Mouse (Mus musculus): ENCODE data around the gene Elfn2. TPM values are rescaled to one million over a fixed set of nuclear protein-coding genes. Genes with fewer than 3 reads are reported as not detected.

Gene Elfn2
- 0.01 TPM in 1 of 2 replicates, not detected in the other for polyA plus RNA-seq (2012)

DNA sequence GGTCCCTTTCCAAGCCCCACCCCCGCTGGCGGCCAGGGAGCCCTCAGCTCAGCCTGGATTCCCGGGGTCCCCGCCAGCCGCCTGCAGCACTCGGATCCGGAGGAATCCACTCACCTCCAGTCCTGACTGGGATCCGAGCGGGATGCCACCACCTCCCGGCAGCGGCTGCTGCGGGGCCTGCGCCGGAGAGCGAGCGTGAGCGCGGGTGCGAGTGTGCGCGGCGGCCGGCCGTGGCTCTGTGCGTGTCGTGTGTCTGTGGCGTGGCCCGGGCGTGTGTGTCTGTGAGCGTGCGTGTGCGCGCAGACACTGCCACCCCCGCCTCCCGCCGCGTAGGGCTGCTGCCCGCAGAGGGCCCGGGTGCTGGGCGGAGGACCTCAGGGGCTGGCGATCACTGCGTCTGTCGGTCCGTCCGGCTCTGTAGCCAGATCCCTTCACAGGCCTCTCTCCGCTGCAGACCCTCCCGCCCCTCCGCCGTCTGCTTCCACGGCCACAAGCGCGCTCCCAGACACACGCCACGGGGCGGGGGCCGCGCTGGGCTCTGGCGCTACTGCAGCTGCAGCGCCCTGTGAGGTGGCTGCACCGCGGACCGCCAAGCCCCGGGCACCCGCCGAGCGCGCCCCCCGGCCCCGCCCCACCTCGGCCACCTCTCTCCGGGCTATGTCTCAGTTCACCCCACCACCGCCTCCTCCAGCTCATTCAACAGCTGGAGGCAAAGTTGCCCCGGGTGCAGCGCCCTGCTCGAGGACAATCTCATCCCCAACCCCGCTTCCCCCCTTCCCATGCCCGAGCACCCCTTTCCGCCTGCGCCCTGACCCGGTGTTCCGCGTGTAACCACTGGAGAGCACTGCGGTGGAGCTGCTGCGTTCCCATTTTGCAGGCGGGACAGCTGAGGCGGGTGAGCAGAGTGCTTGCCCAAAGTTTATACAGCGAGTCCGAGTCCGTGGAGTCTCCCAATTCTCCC, at the start of gene Elfn2:
Gene Elfn2 (minus strand): TSS at position 482 of the 961 bp plus-strand sequence.
- Histone ChIP-seq H3K4me1 (ENCODE audit: control insufficient read depth) (no peaks in the 10 kb centered on the region), H3K27me3 (ENCODE audit: control insufficient read depth) (peaks cover 69% of the 10 kb centered on the region), H3K36me3 (ENCODE audit: control insufficient read depth) (no peaks in the 10 kb centered on the region), H3K4me3 (replicated peaks) (no peak within 1 kb of the TSS), H3K9me3 (ENCODE audit: control insufficient read depth, low read length) (no peaks in the 10 kb centered on the region)
- TF ChIP-seq GATA1 (IDR thresholded peaks at IDR 0.05; ENCODE audit: low read length) (no peak), TAL1 (IDR thresholded peaks at IDR 0.05; ENCODE audit: low read length) (no peak)

GRCm38 (mm10) chr15:78763704-78764103, 45.1 kb upstream of the Elfn2 start:
- no peaks in the 10 kb centered on the region for H3K36me3 ChIP-seq (ENCODE audit: control insufficient read depth)
- H3K4me1 ChIP-seq (ENCODE audit: control insufficient read depth), result no peaks in the 10 kb centered on the region
- no peaks in the 10 kb centered on the region for H3K27me3 ChIP-seq (ENCODE audit: control insufficient read depth)
- TF ChIP-seq TAL1 (IDR thresholded peaks at IDR 0.05; ENCODE audit: low read length), result no peak
- TF ChIP-seq GATA1 (IDR thresholded peaks at IDR 0.05; ENCODE audit: low read length), result no peak
- H3K4me3 ChIP-seq (replicated peaks), result no peak overlapping the region
- peaks cover 1% of the 10 kb centered on the region for H3K9me3 ChIP-seq (ENCODE audit: control insufficient read depth, low read length)

DNA sequence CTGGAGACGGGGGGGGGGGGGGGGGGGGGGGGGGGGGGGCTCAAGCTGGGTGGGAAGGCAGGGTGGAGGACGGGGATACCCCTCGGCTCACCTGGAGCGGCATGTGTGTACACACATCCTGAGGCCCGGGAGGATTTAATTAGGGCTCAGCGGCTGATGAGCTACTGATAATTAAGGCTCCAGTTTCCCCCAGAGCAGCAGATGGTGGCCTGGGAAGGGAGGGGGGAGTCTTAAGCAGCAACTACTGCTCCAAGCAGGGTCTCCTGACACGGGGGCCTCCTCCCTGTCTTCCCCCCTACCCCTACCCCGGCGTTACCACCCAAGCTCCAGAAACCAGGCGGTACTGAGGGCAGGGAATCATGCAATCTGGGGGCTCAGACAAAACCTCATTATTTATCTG, 44.6 kb upstream of the Elfn2 start:
- Histone ChIP-seq H3K4me3 (replicated peaks) (no peak overlapping the region), H3K27me3 (ENCODE audit: control insufficient read depth) (no peaks in the 10 kb centered on the region), H3K36me3 (ENCODE audit: control insufficient read depth) (no peaks in the 10 kb centered on the region), H3K4me1 (ENCODE audit: control insufficient read depth) (no peaks in the 10 kb centered on the region), H3K9me3 (ENCODE audit: control insufficient read depth, low read length) (no peaks in the 10 kb centered on the region)
- no peak for TF ChIP-seq TAL1 (IDR thresholded peaks at IDR 0.05; ENCODE audit: low read length)
- no peak for TF ChIP-seq GATA1 (IDR thresholded peaks at IDR 0.05; ENCODE audit: low read length)

DNA sequence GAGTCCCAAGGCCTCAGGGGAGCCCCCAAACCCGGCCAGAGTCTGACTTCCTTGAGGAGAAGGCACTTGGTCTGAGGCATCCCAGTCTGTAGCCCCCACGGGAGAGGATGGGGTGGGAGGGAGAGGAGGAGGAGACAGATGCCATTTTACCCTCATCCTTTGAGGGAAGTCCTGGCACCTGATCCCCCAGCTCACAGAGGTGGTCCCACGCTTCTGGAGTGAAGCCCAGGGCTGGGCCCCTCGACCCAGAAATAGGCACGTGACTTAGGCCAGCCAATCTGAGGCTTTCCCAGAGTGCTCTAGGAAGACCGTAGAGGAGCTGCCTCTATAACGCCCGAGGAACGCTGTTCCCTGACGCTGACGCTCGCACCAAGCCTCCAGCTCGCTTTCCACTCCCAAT, 42.5 kb upstream of the Elfn2 start:
- H3K4me3 ChIP-seq (replicated peaks), result no peak overlapping the region
- no peaks in the 10 kb centered on the region for H3K4me1 ChIP-seq (ENCODE audit: control insufficient read depth)
- H3K36me3 ChIP-seq (ENCODE audit: control insufficient read depth), result no peaks in the 10 kb centered on the region
- no peaks in the 10 kb centered on the region for H3K9me3 ChIP-seq (ENCODE audit: control insufficient read depth, low read length)
- TF ChIP-seq GATA1 (IDR thresholded peaks at IDR 0.05; ENCODE audit: low read length), result no peak
- H3K27me3 ChIP-seq (ENCODE audit: control insufficient read depth), result no peaks in the 10 kb centered on the region

DNA sequence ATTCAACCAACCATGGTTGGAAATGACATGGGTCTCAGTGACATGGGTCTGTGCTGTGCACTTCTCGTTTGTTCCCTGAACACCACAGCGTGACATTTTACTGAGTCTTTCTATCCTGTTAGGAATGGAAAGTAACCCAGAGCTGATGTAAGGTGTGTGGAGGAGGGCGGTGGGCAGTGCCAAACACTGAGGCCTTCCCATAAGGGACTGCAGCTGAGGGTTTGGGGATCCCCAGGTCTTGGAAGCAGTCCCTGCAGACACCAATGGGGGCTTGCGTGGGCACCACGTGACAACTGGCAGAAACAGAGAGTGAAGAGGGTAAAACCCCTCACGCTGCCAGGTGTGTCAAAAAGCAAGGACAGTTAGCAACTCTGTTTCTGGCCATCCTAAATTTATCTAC, 39.6 kb upstream of the Elfn2 start:
- Histone ChIP-seq H3K9me3 (ENCODE audit: control insufficient read depth, low read length) (no peaks in the 10 kb centered on the region; the same call in 1 of the 2 replicates), H3K27me3 (ENCODE audit: control insufficient read depth) (no peaks in the 10 kb centered on the region), H3K36me3 (ENCODE audit: control insufficient read depth) (no peaks in the 10 kb centered on the region), H3K4me3 (replicated peaks) (no peak overlapping the region), H3K4me1 (ENCODE audit: control insufficient read depth) (no peaks in the 10 kb centered on the region)
- no peak for TF ChIP-seq TAL1 (IDR thresholded peaks at IDR 0.05; ENCODE audit: low read length)
- TF ChIP-seq GATA1 (IDR thresholded peaks at IDR 0.05; ENCODE audit: low read length), result no peak

DNA sequence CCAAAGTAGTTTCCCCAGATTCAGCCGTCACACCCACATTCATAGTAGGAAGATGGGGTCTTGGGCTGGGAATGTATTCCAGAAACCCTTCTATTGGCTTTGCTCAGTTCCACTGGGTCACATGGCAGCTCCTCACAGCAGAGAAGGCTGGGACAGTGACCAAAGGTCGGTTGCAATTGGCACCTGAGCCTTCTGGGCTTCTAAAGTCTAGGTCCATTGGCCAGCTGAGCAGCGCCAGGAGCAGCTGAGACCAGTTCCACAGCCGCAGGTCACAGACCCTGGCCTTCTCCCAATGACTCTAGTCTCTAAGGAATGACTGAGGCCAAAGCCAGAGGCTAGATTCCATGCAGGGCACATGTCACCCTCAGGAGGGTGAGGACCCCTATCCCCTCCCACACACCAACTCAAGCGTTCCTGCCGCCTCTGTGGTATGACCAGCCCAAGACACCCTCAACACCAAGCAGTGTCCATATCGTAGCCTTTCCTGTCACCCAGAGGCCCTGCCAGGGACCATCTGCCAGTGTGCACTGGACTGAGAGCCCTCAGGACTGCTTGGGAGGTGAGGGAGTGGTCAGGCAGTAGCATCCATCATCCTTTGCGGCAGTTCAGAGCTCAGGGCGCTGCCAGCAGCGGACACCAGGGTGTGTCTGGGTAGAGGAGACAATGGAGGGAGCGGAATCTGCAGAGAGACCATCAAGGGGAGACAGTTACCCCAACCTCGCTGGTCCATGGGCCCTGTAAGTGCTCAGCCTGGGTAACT, 37.6 kb upstream of the Elfn2 start:
- Histone ChIP-seq H3K27me3 (ENCODE audit: control insufficient read depth) (no peaks in the 10 kb centered on the region), H3K4me3 (replicated peaks) (no peak overlapping the region), H3K4me1 (ENCODE audit: control insufficient read depth) (no peaks in the 10 kb centered on the region), H3K36me3 (ENCODE audit: control insufficient read depth) (no peaks in the 10 kb centered on the region), H3K9me3 (ENCODE audit: control insufficient read depth, low read length) (peaks cover 4% of the 10 kb centered on the region)
- TF ChIP-seq TAL1 (IDR thresholded peaks at IDR 0.05; ENCODE audit: low read length), result no peak
- TF ChIP-seq GATA1 (IDR thresholded peaks at IDR 0.05; ENCODE audit: low read length), result no peak

DNA sequence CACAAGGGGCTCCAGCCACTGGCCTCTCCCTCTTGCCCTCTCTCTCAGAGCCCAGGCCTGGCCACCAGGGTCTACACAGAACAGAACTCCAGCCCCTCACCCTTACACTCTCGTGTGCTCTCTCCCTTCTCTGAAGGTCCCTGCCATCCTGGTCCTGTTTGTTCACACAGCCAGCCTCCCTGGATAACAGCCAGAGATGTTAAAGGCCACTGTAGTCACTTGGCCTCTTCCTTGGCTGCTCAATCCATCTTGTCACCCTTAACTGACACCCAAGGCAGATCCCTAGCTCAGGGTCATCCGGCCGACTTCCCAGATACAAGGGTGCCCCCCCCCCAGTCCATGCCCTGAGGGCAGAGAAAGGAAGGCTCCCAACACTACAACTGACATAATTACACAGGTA, 36.7 kb upstream of the Elfn2 start:
- TF ChIP-seq TAL1 (IDR thresholded peaks at IDR 0.05; ENCODE audit: low read length) (no peak), GATA1 (IDR thresholded peaks at IDR 0.05; ENCODE audit: low read length) (no peak)
- H3K36me3 ChIP-seq (ENCODE audit: control insufficient read depth), result no peaks in the 10 kb centered on the region
- H3K9me3 ChIP-seq (ENCODE audit: control insufficient read depth, low read length), result peaks cover 4% of the 10 kb centered on the region
- H3K4me3 ChIP-seq (replicated peaks), result no peak overlapping the region
- no peaks in the 10 kb centered on the region for H3K27me3 ChIP-seq (ENCODE audit: control insufficient read depth)
- H3K4me1 ChIP-seq (ENCODE audit: control insufficient read depth), result no peaks in the 10 kb centered on the region

- peaks cover 4% of the 10 kb centered on the region for H3K9me3 ChIP-seq (ENCODE audit: control insufficient read depth, low read length)
- no peak for TF ChIP-seq GATA1 (IDR thresholded peaks at IDR 0.05; ENCODE audit: low read length)
- no peak for TF ChIP-seq TAL1 (IDR thresholded peaks at IDR 0.05; ENCODE audit: low read length)
- no peaks in the 10 kb centered on the region for H3K4me1 ChIP-seq (ENCODE audit: control insufficient read depth)
- H3K4me3 ChIP-seq (replicated peaks), result no peak overlapping the region
- H3K27me3 ChIP-seq (ENCODE audit: control insufficient read depth), result no peaks in the 10 kb centered on the region
- H3K36me3 ChIP-seq (ENCODE audit: control insufficient read depth), result no peaks in the 10 kb centered on the region
These were observed 35.6 kb upstream of the Elfn2 start for GRCm38 (mm10) chr15:78754144-78754543.

GRCm38 (mm10) chr15:78752991-78753390, 34.4 kb upstream of the Elfn2 start:
- Histone ChIP-seq H3K36me3 (ENCODE audit: control insufficient read depth) (no peaks in the 10 kb centered on the region), H3K27me3 (ENCODE audit: control insufficient read depth) (no peaks in the 10 kb centered on the region), H3K4me3 (replicated peaks) (no peak overlapping the region), H3K4me1 (ENCODE audit: control insufficient read depth) (no peaks in the 10 kb centered on the region), H3K9me3 (ENCODE audit: control insufficient read depth, low read length) (peaks cover 4% of the 10 kb centered on the region)
- no peak for TF ChIP-seq GATA1 (IDR thresholded peaks at IDR 0.05; ENCODE audit: low read length)
- TF ChIP-seq TAL1 (IDR thresholded peaks at IDR 0.05; ENCODE audit: low read length), result no peak

All from erythroblast, embryonic 14.5 days (primary cell).